Mouse (Mus musculus) NIH3T3 (cell line): ENCODE measurements around the gene Chrm2.

Source experiments
- DNase-seq: peaks from one replicate; pipeline ENCODE4 v3.0.0-alpha.2; 2012; ENCODE audit warnings: low read depth

The Chrm2 gene

DNA sequence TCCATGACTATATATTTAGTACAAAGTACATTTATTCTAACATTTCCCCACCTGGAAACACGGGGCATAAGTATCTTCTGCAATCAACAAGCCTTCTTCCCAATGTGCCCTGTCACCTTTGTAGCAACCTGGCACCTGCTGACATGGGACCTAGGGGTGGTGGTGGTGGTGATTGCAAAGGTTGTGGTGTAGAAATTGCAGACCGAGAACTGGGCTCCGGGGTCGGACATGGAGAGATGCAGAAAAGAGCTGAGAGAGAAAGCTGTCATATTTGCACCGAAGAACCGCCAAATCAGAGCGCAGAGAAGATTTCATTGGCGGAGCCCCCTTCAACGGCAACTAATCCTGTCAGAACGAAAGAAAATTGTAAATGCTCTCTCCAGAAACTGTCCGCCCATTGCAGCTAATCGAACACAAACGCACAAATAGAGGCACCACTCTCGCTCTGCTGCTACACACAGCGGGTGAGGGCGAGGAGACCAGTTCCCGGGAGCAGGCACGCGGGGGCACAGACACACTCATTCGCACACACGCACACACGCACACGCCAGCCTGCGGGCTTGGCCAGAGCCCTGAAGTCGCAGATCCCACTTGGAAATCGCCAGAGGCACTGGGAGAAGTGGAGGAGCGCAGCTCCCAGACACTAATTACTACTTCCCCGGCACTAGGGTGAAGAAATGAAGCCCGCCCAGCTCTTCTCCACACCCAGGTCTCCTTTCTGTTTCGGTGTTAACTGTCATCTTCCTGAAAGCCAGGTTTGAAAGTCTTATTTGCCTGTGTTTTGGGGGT lies at the start of gene Chrm2:
TSS of gene Chrm2 (plus strand) at position 473 of the 789 bp plus-strand sequence.
- DNase-seq = no peak

DNA sequence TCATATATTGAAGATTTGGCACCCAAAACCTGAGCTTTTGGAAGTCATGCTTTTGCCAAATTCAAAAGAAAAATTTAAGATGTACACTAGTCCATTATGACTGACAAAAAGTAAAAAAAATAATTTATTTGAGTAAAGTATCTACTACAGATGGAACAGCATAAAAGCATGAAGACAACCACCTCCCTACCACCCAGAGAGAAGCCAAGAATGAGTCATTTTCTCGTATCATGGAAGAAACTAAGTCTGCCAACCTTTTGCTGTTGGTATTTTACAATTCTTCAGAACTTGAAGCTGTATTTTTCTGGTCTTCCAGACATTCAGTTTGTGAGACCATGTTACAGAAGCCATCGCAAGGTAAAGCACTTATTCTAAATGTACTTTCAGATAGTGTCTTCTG lies 13.9 kb upstream of the Chrm2 start:
- no peak for DNase-seq

DNA sequence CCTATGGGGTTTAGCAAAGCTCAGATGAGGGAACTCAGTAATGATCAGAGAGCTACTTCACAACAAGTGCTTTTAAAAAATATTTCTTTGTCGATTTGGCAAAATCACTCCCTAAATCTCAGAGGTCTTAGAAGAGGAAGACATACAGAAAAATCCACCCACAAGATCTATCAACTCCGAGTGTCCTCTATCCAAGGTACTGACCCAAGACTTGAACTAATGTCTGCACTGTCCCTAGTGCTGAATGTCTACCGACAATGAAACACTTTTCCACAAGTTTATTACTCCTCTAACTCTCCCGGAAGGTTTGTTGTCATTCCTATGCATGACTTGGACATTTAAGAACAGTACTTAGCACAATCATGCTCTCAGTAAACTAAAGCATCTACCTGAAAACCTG lies 9.9 kb upstream of the Chrm2 start:
- no peak for DNase-seq

DNA sequence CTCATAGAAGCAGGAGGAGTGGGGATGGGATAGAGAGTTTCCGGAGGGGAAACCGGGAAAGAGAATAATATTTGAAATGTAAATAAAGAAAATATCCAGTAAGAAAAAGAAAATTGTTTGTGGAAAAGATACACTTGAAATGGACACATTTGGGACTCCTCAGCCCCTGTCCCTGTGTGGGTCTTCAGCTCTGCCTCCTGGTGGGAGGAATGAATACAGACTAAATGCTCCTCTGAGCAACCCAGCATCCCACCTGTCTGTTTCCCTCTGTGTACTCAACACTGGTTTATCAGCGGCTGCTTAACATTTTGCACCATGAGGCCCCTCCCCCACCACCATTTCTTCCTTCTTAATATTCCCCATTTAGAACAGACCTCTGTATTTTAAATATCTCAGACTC lies 3.8 kb upstream of the Chrm2 start:
- no peak for DNase-seq

DNA sequence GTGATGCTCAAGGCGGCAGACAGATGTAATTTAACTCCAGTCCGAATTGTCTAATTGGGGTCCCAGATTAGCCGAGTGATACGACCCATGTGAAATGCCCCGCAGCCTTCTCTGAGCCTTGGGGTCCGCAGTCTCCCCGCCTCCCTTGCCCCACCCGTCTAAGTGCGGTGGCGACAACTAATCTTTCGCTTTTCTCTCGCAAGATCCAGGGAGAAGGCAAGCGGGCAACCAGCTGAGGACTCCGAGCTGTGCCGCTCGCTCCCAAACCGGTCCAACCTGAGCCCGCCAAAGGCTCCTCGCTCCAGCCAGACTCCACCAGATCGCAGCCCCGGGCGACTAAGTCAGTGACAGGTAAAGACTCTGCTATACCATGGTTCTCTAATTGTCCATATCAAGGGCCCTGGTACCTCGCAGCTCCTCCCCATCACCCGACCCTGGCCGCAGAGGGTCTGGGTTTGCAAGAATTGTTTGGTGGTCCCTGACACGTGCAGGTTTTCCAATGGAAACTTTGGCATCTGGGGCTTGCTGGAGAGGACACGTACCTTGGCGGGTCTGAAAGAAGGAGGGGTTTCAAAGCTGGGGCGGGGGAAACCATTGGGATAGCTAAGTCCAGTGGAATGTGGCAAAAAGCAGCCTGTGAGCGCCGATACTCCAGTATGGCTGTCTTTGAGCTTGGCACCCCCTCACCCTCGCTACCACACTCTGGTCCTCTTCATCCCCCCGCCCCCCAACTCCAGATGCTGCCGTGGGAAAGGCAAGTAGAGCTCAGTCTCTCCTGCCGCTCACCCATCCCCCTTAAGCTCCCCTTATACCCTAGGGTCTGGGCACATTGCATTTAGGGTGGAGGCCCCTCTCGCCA lies 746 bp downstream of the Chrm2 start:
- DNase-seq = no peak

DNA sequence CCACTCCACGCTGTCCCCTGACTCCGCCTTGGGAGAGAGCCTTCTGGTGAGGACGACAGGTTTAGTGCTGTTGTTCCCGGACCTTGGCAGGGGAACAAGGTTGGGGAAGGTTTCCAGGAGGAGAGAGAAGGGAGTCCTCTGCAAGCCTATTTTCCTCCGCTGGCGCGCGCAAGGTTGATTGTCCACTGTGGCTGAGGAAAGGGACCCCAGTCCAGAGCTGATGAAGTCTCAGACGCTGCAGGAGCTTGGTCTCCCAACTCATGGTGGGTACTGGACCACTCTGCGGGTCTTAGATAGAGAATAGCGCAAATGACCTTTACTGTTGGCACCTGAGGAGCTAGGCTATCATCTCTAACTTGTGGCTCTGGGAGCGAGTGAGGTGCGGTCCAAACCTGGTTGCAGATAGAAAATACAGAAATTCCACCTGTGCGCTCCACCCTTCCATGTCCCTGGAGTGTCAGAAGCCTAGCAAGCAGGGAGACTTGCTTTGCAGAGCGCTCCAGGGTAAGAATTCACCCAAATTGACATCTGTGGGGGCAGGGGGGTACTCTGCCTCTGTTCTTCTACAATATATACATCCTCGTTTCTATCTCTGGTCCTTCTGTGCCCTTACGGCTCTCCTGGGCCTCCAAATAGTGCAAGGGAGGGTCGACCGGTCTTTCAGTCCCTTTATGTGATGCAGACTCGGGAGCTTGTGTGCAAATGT lies 1.5 kb downstream of the Chrm2 start:
- no peak for DNase-seq

DNA sequence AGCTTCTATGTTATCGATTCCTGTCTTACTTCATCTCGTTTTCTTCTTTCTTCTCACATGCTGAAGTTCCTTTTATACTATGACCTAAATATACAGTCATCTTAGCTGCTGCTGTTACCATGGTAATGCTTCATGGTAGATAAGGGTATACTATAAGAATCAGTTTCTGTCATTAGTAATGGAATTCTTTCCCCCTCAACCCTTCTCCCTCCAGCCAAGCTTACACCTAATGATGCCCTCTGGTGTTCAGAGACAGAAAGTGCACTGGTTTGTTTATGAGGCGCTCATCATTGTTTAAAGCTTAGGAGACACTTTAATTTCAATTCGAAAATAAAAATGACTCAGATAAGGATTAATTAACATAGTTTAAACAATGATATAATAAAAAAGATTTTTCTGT lies 5.8 kb downstream of the Chrm2 start:
- peak; percentile 14 for DNase-seq

DNA sequence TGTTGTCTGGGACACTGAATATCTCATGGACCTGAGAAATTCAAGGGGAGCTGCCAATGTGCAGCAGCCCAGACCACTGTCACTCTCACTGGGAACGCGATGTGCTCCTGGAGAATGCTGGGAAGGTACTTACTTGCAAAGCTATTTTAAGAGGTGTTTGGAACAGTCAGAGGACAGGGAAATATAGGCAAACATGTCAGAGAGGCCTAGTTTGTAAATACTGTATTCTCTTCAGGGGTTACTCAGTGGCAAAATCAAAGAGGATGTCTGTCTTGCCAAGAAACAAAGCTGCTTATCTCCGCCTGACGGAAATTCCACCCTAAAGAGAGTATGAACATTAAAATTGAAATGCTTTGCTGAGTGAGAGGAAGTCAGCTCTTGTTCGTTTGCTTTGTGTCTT lies 17.3 kb downstream of the Chrm2 start:
- DNase-seq = no peak

DNA sequence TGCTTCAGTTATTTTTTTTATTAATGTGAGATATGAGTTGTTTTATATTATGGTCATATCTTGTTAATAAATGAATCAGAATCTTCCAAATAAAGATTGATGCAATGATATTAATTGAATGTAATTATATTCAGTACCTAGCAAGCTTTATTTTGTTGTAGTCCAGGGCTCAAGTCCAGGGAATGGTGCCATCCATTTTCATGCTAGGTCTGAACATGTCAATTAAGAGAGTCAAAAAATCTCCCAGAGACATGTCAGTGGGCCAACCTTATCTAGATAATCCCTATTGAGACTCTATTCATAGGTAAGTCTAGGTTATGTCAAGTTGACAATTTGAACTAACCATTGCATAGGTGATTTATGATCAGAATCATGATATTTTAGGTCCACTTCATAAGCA lies 21.1 kb downstream of the Chrm2 start:
- DNase-seq = no peak

DNA sequence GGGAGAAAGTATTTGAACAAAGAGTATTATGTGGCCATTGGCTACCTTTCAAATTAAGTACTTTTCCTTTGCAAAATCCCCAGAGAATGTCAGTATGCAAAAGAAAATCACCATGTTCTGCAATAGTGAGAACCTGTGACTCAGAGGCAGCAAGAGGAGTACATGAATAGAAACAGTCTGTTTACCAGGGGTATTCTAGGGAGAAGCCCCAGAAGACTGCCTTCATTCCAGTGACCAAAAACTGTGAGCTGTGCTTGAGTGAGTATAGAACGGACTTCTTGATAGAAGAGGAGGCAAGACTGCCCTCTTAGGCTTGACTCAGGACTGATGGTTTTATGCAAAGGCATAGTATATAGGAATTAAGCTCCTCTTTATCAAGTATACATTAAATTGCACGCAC lies 22.2 kb downstream of the Chrm2 start:
- no peak for DNase-seq

DNA sequence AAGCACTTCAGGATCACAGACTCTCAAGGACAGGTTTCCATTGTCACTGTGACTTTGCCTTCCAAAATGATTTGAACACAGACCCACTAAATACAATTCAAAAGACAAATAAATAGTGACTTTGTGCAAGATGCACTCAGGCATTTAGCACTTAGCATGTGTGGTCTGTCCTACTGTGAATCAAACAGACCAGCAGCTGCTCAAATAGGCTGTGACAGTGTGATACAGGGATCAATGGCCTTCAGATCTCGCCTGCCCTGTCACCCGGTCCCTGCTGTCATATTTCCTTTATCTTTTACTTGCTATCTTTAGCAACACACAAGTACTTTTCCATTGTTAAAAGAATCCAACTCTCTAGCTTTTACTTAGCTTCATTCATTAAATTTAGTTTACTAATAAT lies 31.8 kb downstream of the Chrm2 start:
- no peak for DNase-seq

DNA sequence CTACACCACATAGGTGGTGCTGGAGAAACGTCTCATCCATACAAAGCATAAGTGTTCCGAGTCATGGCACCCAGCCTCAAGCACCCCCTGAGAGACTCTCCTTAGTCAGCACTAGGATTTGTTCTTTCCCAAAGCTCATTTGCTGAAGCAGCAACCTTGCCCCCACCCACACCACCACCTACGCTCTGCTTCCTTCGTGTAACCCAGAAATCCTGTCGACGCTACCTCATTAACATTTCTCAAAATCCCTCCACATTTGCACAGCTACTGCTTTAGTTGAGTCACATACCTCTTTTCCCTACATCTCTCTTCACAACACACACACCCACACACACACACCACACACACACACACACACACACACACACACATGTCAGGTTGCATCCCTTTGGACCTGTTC lies 50.1 kb downstream of the Chrm2 start:
- DNase-seq = no peak

DNA sequence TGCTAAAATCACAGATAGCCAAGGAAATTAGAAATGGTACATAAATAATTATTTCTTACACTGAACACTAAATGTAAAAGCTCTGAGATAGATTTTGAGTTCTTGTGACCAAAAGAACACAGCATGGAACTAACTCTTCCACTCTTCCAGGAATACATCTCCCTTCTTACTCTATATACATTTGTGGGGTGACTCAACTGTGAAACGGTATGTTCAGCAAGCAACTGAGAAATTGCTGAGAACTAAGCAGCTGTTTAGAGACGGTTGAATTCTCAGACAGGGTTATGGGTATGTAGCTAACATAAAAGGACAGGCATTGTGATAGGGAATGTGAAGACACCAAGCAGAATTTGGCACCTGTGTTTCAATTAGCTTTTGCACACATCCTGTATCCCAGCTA lies 51.3 kb downstream of the Chrm2 start:
- no peak for DNase-seq

DNA sequence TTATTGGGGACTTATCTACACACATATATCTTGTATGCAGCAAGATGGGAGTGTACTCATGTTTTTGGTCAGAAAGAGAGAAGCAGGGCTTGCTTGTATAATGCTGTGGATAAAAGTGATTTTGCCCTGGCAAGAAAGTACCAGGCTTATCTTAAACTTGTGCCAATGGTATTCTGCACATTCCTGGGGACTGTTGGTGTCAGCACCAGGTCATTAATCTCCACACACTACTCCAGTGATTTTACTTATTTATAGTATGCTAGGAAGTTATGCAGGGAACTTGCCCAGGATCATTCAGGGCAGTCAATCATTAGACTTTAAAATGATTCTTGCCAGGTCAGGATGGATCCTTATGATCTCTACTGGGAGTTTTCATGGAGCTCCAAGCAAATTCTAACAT lies 63.6 kb downstream of the Chrm2 start:
- DNase-seq = no peak

DNA sequence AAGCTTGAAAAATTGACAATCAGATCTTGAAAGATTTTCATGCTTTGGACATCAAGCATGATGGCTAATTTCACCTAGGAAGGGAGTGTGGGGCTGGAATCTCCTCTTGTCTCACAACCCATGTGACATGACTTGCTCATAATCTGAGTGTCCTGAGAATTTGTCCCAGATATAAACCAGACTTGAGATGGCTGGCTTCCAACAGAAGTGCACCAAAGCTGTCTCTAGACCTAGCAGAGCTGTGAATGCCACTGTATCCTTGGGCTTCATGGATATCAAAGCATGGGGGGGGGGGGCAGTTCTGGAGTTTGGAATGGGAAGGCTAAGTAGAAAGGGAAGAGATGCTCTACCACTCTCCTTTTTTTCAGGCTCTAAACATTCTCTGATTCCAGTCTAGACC lies 67.2 kb downstream of the Chrm2 start:
- DNase-seq = no peak

DNA sequence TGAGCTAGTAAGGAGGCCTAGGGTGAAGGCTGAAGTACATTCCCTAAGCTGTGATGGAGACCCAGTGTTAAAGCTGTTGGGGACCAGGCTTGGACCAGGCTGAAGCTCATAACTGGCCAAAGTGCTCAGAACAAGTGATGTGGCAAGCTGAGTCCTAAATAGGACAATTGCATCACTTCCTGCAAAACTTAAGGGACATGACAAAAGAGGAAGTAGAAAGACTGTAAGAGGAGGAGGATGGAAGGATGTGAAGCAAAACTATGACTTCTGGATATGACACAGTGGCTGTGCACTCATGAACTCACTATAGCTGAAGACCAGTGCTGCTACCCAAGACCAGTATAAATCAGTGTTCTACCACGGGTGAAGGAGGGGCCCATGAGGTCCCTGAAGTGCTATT lies 69.1 kb downstream of the Chrm2 start:
- no peak for DNase-seq

DNA sequence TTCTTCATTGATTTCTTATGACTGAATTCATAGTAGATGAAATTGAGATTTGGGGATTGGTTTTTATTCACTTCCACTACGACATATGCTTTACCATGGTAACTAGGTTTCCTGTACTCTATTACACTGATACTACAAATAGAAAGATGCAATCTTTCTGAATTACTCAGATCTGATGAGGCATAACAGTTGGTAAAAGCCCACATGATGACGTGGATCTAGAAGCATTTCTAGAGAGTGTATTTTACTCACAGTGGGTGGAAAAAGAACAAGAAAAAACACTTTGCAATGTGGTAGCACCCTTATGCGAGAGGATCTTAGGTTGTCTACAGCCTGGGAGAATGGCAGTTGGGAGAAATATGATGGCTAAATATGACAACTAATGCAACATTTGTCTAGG lies 76.1 kb downstream of the Chrm2 start:
- DNase-seq = no peak

DNA sequence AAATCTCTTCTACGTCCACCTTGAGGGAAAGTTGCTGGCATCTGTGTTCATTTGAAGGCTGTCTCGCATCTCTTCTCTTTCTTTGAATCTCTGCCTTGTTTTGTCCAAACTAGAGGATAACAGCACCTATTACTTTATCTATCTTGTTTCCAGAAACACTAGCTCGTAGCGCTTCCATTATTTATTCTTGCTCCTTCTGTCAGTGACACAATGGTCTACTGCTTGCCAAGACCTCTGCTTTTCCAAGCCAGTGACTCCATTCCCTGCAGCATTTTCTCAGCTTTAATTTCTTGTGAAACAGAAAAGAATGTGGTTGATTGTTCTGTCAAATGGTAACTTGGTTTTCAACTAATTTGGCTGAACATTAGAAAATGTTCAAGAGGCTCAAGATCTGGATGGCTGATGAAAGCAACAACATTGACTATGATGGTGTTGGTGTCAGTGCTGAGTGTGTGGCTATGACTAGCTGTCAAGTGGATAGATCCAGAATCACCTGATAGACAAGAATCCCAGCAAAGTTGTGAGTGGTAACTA lies 96.3 kb downstream of the Chrm2 start:
- DNase-seq = no peak

DNA sequence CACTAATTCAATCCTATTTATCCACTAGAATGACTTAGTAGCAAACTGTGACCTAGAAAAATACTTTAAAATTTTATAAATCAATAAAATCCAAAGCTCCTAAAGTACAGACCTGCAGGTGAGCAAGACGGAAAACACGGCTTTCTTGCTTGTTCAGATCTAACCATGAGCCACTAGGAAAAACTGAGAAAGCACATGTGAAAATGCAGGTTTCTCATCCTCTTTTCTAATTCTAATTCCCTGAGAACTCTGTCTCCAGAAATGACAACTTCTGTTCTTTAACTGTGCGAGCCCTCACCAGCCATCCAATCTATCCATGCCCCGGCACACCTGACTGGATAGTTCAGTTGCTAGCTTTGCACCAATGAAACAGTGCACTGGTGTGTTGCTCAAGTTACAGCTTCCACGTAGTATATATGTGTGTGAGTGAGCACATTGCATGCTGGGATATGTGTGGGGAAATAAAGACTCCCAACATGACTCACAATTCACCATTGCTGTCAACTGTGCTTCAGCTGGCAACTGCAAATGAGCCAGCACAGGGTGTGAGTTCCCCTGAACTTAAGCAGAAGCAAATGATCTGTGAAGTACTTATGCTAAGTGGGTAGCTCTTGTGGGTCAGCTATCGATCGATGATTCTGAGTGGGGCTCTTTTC lies 119.3 kb downstream of the Chrm2 start:
- no peak for DNase-seq

DNA sequence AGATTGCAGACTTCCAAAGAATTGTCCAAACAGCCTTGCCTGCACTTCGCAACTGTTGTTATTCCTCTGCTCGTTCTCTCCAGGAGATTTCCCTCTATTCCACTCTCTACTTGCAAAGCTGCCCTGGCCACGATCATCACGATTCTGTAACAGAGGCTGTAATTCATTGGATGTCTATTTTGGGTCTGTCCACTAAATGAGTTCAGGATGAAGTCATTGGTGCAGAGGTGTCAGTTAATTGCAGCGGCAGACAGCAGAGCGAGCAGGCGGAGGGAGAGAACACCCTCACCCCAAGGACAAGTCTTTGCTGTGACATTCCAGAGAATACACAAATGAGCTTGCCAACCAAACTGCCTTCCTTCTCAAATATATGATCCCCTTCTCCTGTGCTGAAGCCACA lies 120.1 kb downstream of the Chrm2 start:
- no peak for DNase-seq

DNA sequence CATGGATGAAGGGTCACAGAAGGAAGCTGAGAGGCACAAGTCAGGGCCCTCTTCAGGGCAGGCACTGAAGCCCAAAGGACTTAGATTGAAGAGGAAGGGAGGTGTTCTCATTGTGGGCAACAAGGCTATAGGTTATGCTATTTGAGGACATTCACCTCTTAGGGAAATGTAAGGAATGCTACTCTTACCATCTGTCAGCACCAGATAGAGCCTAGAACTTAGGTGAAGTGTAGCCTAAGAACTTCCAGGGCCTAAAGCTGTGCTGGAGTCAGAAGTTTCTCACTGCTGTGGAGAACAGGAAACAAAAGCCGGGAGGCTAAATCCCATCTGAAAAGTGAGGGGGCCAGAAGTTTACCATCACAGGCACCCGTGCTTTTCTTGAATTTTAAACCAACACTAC lies 120.6 kb downstream of the Chrm2 start:
- DNase-seq = no peak

DNA sequence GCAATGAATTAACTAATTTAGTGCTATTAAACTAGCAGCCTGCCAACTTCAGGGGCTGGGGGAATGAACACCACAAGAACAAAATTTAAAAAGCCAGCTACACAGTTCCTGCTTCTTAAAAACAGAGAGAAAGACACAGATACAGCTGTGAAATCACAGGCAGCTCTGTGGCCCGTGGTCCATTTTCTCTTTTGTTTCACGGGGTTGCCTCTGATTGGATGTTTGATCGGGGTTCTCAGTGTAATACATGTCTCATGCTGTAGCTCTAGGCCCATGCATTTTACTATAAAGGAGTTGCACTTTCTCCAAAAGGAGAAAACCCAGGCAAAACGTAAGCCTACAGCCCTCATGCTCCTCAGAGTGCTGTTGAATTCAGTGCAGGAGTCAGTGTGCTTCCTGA lies 128.6 kb downstream of the Chrm2 start:
- DNase-seq = no peak
